Mouse (Mus musculus) left cerebral cortex, adult 18-20 months (tissue): ENCODE measurements around the gene Lrrtm4. TPM values are rescaled to one million over a fixed set of nuclear protein-coding genes. Genes with fewer than 3 reads are reported as not detected.

Source experiments
- DNase-seq, 2 experiments: peaks; one replicate each; pipeline ENCODE4 v3.0.0; 2021 to 2022; ENCODE audit warnings: low spot score in 2 of 2, mixed read lengths in 1 of 2
- long read RNA-seq, 2 experiments: library from polyadenylated mRNA; stranded (forward); transcript quantifications; one replicate each; pipeline ENCODE4 v2.0.0; 2021
- total RNA-seq, 2 experiments: library from RNA; stranded (reverse); gene quantifications; 2 replicates each; pipeline ENCODE4 v1.2.3; 2021

The Lrrtm4 gene
- 10 to 100 TPM; 54.1 to 57.5 TPM for total RNA-seq
- long read RNA-seq, experiment 1, full-length matches to known transcripts = 11 of 16 reads
- long read RNA-seq, experiment 1, partial matches to known transcripts = 2 of 16 reads
- long read RNA-seq, experiment 1, other reads (novel, unspliced or antisense) = 3 of 16 reads
- long read RNA-seq, experiment 2, full-length matches to known transcripts = 11 of 15 reads
- long read RNA-seq, experiment 2, partial matches to known transcripts = 0 of 15 reads
- long read RNA-seq, experiment 2, other reads (novel, unspliced or antisense) = 4 of 15 reads

DNA sequence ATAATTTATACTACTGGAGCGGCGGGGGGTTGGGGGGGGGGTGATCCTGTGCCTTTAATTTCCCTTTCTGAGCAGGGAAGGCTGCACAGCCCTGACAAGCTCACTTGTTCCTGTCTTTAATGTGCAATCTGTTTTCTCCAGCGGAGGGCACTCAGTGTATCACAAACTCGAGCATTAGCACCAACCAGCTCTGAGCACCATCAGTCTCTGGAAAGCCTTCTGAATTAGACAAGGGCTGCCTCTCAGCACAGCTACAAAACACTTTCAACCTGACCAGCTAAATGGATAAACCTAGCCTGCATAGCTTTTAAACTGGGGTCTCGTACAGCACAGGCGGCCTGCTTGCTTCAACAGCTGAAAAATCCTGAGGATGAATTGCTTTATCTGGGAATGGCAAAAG is at the start of gene Lrrtm4:
Gene Lrrtm4, plus strand, starts transcription at position 113 of the 400 bp plus-strand sequence.
- peak; percentile 48 to 67 for DNase-seq

DNA sequence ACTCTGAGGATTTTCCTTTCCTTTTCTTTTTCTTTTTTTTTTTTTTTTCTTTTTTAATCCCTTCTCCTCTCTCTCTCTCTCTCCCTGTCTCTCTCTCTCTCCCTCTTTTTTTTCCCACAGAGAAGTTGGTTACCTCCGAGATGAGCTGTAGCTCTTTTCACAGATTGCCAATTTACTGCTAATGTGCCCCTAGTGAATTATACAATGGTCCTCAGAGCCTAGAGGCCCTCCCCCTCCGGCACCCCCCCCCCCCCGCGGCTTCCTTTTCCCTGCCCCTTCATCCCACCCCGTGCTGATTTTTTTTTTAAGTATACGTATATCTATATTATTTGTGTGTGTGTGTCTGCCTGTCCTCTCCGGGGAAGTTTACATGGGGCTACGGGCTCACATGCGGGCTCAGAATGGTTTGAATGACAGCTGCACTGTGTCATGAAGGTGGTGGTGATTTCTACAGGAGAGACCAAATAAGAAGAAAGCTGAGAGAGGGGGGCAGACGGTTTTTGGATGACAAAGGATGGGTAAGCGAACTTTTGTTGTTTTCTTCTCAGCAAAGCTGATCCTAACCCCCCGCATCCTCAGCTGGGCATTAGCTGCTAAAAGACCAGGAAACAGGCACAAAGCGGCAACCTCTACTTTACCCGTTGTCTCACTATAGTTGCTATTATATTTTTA is 648 bp downstream of the Lrrtm4 start:
- DNase-seq = peak in 1 of 2 experiments; percentile 14

DNA sequence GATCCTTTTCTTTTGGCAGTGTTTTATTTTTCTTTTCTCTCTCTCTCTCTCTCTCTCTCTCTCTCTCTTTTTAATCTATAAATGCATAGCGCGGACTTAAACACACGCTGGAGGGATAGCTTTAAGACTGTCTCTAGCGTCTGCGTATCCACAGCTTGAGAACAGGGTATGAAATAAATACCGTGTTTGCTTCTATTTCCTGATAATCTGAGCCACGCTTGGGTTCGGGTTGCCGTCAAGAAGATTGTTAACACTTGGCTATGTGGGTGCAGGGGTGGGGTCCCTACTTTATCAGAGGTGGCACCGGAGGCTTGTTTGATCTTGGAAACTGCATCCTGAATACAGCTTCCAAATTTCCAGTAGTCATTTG is 1.2 kb downstream of the Lrrtm4 start:
- DNase-seq = peak in 1 of 2 experiments; percentile 20

DNA sequence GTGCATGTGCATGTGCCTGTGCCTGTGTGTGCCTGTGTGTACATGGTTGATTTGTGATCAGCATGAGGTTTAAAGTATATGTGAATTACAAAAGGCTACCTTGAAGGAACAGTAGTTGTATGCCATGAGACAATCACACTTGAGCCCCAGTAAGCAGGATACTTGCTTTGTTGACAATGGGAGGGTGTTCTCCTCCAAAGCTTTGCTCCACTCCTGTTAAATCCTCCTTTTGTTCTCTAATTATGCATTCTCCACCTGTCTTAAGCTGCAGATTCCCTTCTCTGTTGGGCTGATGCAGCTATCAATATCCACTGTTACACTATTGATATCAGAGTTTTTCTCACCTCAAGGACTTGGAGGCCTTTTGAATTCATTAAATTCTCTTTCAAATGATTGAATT is 38.2 kb downstream of the Lrrtm4 start:
- no peak for DNase-seq

DNA sequence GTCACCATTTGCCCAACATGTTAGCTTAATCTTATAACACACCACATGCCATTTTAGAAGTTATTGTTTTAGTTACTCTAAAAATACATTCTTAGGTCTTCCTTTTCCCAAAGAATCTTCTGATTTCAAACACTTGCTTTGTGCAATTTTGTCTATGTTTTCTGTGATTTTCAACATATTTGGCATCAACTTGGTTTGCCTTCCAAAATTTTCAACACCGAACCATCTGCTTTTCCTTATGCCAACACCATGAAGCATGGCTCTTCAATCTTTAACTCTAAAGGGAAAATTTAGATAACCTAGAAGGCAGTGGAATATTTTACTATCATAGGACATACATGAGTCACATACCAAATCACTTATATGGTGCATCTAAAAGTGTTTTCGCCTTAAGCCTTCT is 59.3 kb downstream of the Lrrtm4 start:
- no peak for DNase-seq

DNA sequence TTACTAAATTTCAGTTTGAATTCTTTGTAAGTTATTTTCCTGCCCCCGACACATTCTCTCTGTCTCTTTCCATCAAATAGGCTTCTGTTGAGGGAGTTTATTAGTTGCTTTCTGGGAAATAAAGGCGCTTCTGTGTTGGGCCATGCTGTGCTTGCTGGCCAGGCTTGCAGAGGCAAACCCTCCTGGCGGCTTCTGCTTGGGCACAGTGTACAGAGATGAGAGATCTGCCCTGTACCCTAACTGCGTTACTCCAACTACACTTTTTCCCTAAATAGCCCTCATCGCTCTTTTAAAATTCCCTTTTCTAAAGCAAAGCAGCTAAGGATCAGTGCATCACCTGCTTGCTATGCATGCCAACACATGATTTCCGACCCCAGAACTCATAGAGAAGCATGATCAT is 60.6 kb downstream of the Lrrtm4 start:
- DNase-seq = no peak

DNA sequence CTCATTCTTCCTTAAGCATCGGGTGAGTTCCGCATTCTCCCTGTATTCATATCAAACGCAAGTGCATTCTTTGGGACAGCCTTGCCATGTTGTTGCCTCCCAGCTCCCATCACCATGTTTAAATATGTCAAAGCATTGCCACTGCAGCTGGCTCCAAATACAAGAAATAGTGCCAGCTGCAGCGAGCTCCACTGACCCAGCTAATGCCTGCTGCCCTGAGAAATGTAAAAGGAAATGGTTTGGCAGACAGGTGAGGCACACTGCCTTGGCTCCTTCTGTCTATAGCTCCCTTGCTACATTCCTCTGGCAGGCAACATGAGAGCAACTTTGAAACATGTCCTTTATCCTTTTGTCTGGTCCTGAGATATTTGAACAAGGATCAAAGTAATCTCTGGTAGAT is 76.2 kb downstream of the Lrrtm4 start:
- DNase-seq = no peak

DNA sequence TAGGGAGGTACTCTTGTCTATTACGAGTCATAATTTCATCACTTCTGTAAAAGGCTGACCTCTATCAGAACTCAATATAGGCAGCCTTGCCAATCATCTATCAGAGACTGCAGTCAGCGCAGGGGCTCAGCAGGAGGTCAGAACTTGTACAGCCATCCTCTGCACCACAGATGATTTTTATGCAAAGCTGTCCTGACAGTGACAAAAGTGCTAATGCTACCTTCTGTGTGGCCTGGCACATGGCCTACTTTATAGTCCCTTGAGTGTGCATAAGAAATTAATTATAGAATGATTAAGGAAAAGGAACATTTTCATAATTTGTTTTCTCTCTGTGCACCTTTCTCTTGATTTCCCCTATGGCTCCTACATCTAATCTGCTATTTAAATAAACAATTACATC is 86.7 kb downstream of the Lrrtm4 start:
- DNase-seq = no peak

DNA sequence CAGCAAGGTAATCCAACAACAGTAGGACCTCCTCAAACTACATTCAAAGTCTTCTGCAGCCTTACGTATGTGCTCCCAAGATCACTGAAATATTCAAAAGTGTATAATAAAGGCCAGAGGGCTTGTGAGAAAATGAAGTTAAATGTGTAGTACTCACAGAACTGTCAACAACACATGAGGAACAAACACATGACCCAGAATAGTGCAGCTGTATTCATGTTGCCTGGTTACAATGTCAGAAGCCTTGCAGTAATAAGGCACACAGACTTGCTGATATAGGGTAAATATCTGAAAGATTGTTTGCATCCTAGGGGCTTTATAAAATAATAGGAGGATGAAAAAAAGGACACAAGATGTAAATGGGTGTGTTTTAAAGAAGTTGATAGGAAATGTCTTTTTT is 87.2 kb downstream of the Lrrtm4 start:
- no peak for DNase-seq

DNA sequence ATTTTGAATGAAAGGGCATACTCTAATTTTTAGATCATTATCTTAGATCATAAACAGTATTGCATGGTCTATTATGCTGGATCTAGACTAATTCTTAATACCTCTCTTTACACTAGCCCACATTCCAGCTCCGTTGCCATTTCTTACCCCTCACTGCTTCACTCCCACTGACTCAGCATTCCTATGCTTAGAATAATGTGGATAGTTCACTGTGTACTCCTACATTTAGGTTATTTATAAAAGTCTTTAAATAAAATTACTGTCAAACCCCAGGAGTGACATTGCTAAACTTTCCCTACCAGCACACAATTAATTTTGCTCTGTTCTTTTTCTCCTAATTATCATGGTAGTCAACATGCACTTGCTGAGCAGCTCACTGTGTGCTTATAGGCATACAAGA is 107.7 kb downstream of the Lrrtm4 start:
- DNase-seq = no peak

DNA sequence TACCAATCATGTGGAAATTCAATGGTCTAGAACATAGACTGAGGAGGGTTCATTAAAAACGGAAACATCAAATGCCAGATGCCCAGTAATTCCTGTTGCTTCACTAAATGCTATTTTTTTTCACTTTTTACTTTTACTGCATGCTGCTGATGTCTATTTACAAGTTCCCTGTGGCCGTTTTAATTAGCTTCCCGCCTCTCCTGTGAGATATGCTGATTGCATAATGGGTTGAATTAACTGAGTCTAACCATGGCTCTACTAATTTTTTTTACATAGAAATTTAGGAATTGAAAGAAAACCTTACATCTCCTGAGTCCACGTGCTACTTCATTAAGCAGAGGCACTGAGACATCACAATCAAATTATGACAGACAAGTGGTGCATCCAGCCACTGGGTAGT is 143.9 kb downstream of the Lrrtm4 start:
- DNase-seq = no peak

DNA sequence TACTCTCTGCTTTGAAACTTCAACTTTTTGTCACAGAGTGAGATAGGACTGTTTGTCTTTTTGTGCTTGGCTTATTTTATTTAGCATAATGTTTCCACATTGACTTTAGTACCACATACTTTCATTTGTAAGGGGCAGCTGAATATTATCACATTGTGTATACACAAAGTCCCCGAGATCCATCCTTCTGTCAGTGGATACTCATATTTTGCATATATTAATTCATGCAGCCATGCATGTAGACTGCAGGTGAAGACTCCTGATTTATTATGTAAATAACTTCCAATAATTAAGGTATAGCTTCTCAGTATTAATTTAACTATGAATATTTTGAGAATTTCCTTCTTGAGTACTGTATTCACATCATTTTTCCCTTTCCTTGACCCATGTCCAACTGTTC is 163.2 kb downstream of the Lrrtm4 start:
- no peak for DNase-seq

DNA sequence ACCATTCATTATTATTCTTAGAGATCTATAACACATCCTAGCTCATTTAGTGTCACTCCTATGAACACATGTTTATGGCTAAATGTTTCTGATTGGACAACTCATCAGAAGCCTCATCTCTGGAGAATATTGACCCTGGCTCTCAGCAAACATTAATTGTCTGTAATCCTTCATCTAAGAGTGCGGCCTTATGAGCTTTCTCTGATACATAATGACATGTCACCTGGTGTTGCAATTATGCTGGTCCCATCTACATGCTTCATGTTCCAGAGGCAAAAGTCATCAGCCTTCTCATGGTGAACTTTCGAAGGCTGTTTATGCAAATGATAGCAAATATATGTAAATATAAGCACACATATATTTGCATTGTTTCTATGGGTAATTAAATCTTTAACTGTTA is 163.7 kb downstream of the Lrrtm4 start:
- DNase-seq = no peak

DNA sequence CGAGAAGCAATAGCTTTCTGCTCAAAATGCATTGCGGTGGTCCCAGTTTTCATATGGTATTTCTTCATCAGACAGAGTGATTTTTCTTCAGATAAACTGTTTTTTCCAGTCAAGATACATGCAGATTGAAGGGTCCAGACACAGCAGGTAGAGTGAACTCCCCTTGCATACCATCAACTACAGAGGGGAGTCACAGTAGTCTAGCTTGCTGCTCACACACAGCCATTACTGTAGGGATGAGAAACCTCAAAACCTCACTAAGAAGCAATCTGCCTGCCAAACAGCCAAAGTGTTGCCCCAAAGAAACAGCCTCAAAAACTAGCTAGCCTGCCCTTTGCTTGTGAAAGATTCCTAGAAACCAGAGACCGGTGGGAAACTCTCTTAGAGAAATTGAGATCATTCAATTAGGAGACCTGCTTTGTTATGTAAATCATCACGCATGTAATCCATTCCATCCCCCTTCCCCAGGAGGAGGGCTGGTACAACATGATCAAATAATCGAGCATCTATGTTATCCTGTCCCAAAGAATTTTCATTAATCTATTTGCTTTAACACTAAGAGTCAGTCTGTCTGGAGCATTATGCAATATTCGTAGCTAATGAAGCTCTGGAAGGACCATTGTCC is 166.9 kb downstream of the Lrrtm4 start:
- DNase-seq = no peak

DNA sequence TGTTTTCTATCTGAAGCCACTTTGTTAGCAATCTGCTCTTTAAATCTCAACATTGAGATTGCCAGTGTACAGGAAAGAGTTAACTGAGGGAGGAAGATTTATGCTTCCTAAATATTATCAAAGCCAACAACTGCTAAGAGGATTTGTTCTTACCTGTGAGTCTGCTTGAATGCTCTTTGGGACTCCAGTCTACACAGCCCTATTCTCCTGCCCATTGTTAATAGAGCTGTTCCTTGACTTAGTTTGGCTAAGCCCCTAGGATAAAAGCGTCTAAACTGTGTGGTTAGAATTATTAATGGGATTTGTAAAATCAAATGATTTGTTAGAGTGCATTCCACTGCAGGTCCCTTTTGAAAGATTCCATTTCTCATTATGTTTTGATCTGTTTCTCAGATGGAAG is 168.1 kb downstream of the Lrrtm4 start:
- DNase-seq = no peak

DNA sequence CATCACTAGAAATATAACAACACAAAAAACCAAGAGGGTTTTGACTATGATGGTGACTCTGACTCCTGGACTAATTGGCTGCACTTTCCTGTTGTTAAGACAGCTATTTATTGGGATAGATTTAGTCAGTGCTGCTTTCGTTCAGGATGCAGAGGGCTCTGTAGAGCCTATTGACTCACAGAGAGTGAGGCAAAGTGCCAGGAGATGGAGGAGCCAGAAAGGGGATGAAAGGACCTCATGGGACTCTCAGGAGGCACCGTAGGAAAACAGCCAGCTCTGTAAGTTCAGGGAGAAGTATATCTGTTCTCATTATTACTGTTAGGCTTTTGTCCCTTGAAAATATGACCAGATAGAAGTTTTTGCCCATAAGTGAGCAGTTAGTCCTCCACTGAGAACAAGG is 190.8 kb downstream of the Lrrtm4 start:
- peak in 1 of 2 experiments; percentile 5 for DNase-seq

DNA sequence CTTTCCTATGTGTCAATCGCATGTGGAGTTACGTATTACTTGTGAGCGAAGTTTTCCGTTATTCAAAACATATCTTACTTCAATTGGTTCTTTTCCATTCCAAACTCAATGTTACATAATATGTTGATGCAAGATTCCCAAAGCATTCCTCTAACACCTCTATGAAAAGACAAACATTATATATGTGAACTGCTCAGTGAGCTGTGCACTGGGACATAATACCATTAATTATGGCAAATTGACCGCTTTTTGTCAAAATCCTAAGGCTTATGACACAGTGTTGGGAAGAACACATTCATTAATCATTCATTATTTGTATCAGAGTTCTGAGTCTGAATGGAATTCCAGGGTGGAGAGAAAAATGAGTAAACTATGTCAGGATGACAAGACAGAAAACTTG is 191.6 kb downstream of the Lrrtm4 start:
- no peak for DNase-seq

DNA sequence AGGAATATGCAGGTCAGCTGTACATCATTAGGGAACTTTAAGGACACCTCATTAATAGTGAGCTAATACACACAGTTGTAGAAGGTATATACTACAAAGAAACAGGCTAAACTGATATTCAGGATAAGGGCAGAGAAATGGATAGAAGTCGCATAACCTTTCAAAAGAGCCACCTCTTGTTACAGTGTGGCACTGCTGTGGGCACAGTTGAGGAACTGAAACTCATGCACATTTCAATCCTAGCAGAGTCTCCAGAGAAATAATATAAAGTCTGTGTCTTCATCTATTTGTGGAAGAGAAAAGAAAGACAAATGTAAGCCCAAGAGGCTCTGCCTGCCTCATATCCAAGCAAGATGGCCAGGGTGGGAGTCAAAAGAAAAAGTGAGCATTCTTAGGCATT is 242.9 kb downstream of the Lrrtm4 start:
- no peak for DNase-seq

DNA sequence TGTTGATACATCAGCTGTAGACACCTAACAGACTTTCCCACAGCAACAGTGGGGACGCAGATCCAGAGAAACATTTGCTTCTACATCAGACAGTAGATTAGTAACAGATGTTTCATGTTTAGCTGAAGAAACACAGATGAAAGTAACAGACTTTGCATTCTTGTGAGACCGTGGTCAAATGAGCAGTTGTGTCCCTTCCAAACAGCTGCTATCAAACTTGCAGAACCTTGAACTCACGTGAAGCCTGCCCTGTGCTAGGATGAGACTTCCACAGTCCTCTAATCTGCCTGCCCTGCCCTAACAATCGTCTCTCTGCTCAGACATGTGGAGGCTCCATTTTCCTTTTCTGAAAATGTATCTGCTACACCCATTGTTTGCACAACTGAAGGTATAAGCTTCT is 245.3 kb downstream of the Lrrtm4 start:
- no peak for DNase-seq

DNA sequence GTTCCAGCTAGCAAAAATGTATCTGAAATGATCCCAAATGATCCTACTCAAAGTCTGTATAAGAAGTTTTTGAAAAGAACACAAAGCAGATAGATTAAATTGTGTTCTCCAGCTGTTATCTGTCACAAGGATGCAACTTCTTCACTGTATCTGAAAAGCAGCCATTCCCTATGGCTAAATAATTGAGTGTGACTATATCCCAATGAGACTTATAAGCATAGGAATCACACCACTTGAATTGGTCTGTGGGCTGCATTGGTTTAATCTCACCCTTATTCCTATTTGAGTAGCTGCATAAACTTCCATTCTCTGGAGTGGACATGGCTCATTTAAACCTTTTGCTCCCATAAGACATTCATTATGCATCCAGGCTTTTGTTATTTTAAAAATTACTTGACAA is 245.9 kb downstream of the Lrrtm4 start:
- no peak for DNase-seq

DNA sequence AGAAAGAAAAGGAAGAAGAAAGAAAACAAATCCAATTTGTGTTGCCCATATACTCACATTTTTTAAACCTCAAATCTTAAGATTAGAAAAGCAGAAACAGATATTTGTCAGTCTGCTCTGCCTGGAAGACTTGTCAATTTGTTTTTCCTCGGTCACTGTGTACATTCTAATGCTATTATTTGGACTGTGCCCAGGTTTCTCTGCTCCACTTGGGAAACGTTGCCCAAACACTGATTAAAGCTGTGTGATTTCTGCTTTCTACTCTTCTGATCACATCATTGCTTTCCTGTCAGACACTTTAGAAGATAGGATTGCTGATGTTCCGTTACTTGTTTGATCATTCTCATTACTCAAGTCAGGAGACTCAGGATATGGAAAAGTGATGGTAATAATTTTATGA is 247.1 kb downstream of the Lrrtm4 start:
- DNase-seq = no peak

DNA sequence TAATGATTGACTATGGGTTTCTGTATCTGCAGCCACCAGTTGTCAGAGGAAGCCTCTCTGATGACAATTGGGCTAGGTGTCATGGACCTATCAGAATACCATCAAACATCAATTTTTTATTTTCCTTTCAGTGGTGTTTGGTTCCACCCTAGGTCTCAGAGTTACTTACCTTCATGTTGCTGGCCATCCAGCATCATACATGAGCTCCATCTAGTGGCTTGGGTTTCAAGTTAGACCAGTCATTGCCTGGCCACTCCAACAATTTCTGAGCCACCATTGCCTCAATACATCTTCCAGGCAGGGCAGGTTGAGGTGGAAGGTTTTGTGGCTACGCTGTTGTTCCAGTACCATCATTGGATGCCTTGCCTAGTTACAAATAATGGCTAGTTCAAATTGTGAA is 268.3 kb downstream of the Lrrtm4 start:
- no peak for DNase-seq

DNA sequence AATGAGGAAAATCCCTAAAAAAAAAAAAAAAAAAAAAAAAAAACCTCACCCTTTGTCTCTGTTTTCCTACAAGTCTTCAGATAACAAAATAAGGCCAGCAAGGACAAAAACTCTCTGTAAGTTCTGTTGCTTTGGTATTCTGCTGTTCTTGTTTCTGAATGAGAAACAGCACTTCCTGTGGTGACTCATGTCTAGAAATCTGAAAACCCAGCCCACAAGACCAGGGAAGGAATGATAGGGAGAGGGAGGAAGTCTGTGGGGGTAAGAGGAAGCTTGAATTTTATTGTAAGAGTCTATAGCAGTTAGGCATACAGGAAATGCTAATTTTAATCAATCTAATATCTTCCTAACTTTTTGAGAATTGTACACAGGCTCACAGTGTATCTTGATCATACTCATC is 283.2 kb downstream of the Lrrtm4 start:
- no peak for DNase-seq
